Mouse (Mus musculus): ENCODE results near the gene Amdhd1.

GRCm38 (mm10) chr10:93589281-93589848, 49.5 kb upstream of the Amdhd1 start, which contains the start of gene Snrpf:
- TF ChIP-seq GATA1 (IDR thresholded peaks at IDR 0.05; ENCODE audit: low read length) (no peak), TAL1 (IDR thresholded peaks at IDR 0.05; ENCODE audit: low read length) (no peak)
